Mouse (Mus musculus): ENCODE results near the gene Mrln. TPM values are rescaled to one million over a fixed set of nuclear protein-coding genes. Genes with fewer than 3 reads are reported as not detected.

The Mrln gene
- polyA plus RNA-seq, 1 experiment from 2014 or later = 2.1 TPM

GRCm38 (mm10) chr10:70264337-70265036, 60.0 kb downstream of the Mrln start:
- WGBS = 87% methylated on average over 9 of the region's 9 CpGs

GRCm38 (mm10) chr10:70266501-70266900, 62.0 kb downstream of the Mrln start:
- H3K4me1 ChIP-seq = no peaks in the 10 kb centered on the region
- DNase-seq (ENCODE audit: low spot score) = no peak
- H3K36me3 ChIP-seq (replicated peaks) = no peaks in the 10 kb centered on the region
- no peak overlapping the region for H3K27ac ChIP-seq (replicated peaks)
- H3K4me3 ChIP-seq = no peak overlapping the region
- no peaks in the 10 kb centered on the region for H3K9me3 ChIP-seq
- H3K27me3 ChIP-seq (replicated peaks; ENCODE audit: low read depth, poor library complexity, severe bottlenecking) = no peaks in the 10 kb centered on the region
- WGBS = 90% methylated on average over 6 of the region's 6 CpGs

More at GRCm38 (mm10) chr10:70264337-70265036, 60.0 kb downstream of the Mrln start:
- Histone ChIP-seq H3K4me3 (no peak overlapping the region), H3K4me1 (no peaks in the 10 kb centered on the region), H3K9me3 (no peaks in the 10 kb centered on the region), H3K27ac (replicated peaks) (no peak overlapping the region), H3K27me3 (replicated peaks; ENCODE audit: low read depth, poor library complexity, severe bottlenecking) (no peaks in the 10 kb centered on the region), H3K36me3 (replicated peaks) (no peaks in the 10 kb centered on the region)
- no peak for DNase-seq (ENCODE audit: low spot score)

- Histone ChIP-seq H3K27me3 (replicated peaks; ENCODE audit: low read depth, poor library complexity, severe bottlenecking) (no peaks in the 10 kb centered on the region), H3K9me3 (no peaks in the 10 kb centered on the region), H3K4me3 (no peak overlapping the region), H3K36me3 (replicated peaks) (no peaks in the 10 kb centered on the region), H3K4me1 (no peaks in the 10 kb centered on the region), H3K27ac (replicated peaks) (no peak overlapping the region)
- no peak for DNase-seq (ENCODE audit: low spot score)
- WGBS = 80% methylated on average over 23 of the region's 23 CpGs
These were observed 64.3 kb downstream of the Mrln start for GRCm38 (mm10) chr10:70268581-70269446.

Other genes starting within 250 kb of the Mrln start
- gene Ccdc6, start 107.5 kb upstream of the Mrln start, polyA plus RNA-seq (2016; fragmentation: Nextera tagmentation; extraction: Ambion mirVana) = 19.6 and 19.9 TPM in 2 replicates
- gene Slc16a9, start 40.4 kb downstream of the Mrln start, polyA plus RNA-seq (2016; fragmentation: Nextera tagmentation; extraction: Ambion mirVana) = 0.24 and 0.26 TPM in 2 replicates
- gene Fam13c, start 235.8 kb downstream of the Mrln start, polyA plus RNA-seq (2016; fragmentation: Nextera tagmentation; extraction: Ambion mirVana) = 5.4 and 8.5 TPM in 2 replicates